Mouse (Mus musculus): ENCODE measurements around the gene Fgfbp1.

GRCm38 (mm10) chr5:43980397-43980796 is 1.2 kb downstream of the Fgfbp1 start:
- TF ChIP-seq POLR2A (IDR thresholded peaks at IDR 0.05; ENCODE audit: borderline replicate concordance, control insufficient read depth, low read depth, low read length) (no peak), CTCF (IDR thresholded peaks at IDR 0.05; ENCODE audit: control insufficient read depth, insufficient read depth, low read length) (no peak)

All from bone marrow, adult 2 months (tissue).